Mouse (Mus musculus): ENCODE results near the gene Rab23. TPM values are rescaled to one million over a fixed set of nuclear protein-coding genes. Genes with fewer than 3 reads are reported as not detected.

Rab23 gene
- total RNA-seq, 2 experiments from 2014 or later = 19.0 to 19.6 TPM

DNA sequence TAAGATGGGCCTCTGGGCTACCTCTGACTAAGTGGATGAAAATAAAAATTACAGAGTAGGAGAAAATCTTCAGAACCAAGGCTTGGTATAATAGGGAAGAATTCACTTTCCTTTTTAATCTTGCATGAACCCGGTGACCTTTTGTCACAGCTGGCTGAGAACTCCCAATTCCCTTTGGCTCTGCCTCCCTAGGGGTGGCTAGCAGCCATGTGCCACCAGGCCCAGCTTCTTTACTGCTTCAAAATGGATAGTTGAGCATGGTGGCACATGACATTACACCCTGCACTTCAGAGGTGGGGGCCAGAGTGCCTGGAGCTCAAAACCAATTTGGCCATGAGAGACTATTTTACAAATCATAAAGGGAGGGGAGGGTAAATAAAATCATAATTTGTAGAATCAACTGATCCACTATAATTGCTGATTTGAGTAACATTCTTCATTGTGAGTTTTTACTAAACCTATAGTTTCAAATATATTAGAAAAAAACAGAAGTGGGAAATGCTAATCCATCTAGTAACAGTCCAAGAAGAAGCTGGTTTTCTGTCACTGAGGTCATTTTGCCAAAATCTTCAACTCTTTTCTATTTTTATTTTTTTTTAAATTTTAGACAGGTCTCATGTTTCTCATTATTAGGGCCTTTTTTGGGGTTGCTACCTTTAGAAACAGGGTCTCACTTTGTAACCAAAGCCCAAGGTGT is 48.6 kb downstream of the Rab23 start:
- DNase-seq = no peak

DNA sequence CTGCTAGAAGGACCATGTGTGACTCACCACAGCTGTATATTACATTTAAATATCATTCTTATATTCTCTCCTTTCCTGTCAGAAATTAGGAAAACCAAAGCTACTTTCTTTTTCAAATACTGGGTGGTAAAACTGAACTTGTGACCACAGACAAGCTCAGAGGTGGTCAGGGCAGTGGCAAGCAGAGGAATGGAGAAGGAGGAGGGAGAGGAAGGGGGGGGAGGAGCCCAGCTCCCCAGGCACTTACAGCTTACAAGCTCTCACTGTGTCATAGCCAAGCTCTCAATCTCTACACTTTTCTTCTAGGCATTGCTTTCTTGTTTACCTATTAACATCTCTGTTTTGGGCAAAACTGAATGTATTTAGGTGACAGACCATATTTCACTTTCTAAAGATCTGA is 49.1 kb downstream of the Rab23 start:
- DNase-seq = no peak

- no peak for DNase-seq
Observed at GRCm38 (mm10) chr1:33771621-33772020, 51.9 kb downstream of the Rab23 start.

DNA sequence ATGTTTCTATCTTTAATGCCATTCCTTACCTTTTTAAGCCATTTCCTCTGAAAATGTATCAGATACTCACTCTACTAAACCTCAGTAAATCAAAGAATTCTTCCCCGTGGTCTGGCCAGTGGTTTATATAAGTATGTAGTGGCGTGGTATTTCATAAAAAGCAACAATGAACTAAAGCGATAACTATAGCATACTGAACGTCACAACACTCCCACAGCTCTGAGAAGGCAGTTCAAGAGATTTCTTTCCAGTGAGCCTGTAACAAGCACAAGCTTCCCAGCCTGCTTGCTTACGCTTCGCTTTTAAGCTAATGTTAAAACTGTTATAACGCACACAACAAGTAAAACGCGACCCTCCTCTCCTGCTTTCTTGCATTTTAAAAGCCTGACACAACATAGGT is 52.4 kb downstream of the Rab23 start:
- DNase-seq = no peak

DNA sequence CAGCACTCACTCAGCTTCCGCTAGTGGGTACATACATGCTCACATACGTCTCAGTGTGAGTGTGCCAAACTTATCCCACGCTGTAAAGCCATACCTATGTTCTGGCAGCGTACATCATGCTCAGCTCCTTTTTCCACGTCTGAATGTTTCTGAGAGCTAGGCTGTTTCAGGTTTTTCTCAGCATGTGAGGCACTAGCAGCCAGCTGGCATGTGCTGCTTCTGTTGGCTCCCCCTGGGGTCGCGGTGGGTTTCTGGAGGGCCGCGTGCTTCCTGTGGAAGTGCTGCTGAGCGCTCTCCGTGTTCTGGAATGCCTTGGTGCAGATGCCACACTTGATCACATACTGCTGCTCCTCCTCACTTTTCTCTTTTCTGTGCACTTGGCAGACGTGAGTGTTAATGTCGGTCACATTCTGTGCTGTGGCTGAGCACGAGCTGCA is 56.5 kb downstream of the Rab23 start:
- DNase-seq = no peak

- no peak for DNase-seq
Observed at GRCm38 (mm10) chr1:33784561-33784960, 64.9 kb downstream of the Rab23 start.

DNA sequence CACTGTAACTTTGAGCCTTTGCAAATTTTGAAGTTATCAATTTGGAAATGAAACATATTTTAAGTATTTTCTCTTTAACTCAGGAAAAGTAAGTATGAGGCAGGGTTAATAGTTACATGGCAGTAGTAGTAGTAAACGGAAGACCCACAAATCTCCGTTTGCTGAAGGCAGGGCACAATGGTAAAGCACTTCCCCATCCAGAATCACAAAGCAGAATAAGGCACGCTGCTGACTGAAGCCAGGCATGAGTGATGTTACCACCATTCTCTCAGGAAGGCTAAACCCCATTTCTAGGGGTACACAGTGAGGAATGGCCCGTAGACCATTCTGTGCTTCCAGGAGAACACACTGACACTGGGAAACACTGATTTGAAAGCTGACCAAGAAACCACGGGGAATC is 68.4 kb downstream of the Rab23 start:
- no peak for DNase-seq

DNA sequence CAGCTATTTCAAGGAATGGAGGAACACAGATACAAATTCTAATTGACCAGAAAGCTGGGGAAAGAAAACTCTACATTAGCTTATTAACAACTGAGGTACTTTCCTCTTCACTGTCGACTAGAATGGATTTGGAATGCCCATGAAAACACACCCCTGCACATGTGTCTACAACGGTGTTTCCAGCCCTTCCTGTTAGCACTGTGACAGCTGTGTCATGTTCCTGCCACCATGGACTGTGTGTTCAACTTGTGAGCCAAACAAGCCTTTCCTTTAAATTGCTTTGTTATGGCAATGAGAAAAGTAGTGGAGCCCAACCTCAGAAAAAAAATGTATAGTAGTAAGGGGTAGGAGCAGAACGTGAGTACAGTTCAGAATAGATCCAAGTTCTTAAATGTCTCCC is 68.8 kb downstream of the Rab23 start:
- DNase-seq = peak; percentile 16

Other genes starting within 250 kb of the Rab23 start
- 10 to 100 TPM; 10.1 to 10.6 TPM for gene Prim2, start 50.1 kb upstream of the Rab23 start, total RNA-seq (2021)
- gene Bag2, start 37.9 kb downstream of the Rab23 start, total RNA-seq (2021) = 10 to 100 TPM; 62.7 to 67.7 TPM
- 10 to 100 TPM; 21.1 to 30.8 TPM for gene Zfp451, start 94.7 kb downstream of the Rab23 start, total RNA-seq (2021)
- gene Bend6, start 187.9 kb downstream of the Rab23 start, total RNA-seq (2021) = 1 to 10 TPM; 4.5 to 6.8 TPM
- 100 to 1,000 TPM; 238 TPM for gene Dst, start 188.3 kb downstream of the Rab23 start, total RNA-seq (2021)